Mouse (Mus musculus) E14TG2a.4 (cell line): Measurements from ENCODE around the gene Msl3.

Experiments
- H3K27me3 ChIP-seq: 2 replicates; pipeline ENCODE4 v1.6.1; 2014; ENCODE audit warnings: low read length, control low read depth; ENCODE audit not compliant: insufficient read depth
- H3K36me3 ChIP-seq: 2 replicates; pipeline ENCODE4 v1.6.1; 2014; ENCODE audit warnings: low read length, control low read depth; ENCODE audit not compliant: insufficient read depth
- H3K4me1 ChIP-seq: replicated peaks from 2 replicates; pipeline ENCODE4 v1.6.1; 2014; ENCODE audit warnings: low read depth, low read length, control low read depth
- H3K4me3 ChIP-seq: replicated peaks from 2 replicates; pipeline ENCODE4 v1.5.1; 2014; ENCODE audit warnings: mild to moderate bottlenecking, low read length
- H3K9me3 ChIP-seq: 2 replicates; pipeline ENCODE4 v1.6.1; 2014; ENCODE audit warnings: low read length, control low read depth
- CTCF ChIP-seq: conservative IDR thresholded peaks from 2 replicates; pipeline ENCODE4 v1.5.1; 2014; ENCODE audit warnings: low read length
- NANOG ChIP-seq: IDR thresholded peaks from 2 replicates; pipeline ENCODE4 v1.6.1; 2014; ENCODE audit warnings: borderline replicate concordance, low read length, mixed read lengths
- POU5F1 ChIP-seq: IDR thresholded peaks from 2 replicates; pipeline ENCODE4 v1.6.1; 2014; ENCODE audit warnings: low read length, borderline replicate concordance

Msl3 gene

GRCm38 (mm10) chrX:168657795-168658194 lies 15.9 kb downstream of the Msl3 start:
- TF ChIP-seq NANOG, result no peak
- TF ChIP-seq CTCF, result no peak
- no peak for TF ChIP-seq POU5F1
- Histone ChIP-seq H3K4me1 (no peaks in the 10 kb centered on the region), H3K36me3 (0 out of 2 replicates have a peak, but pooled peaks cover 3% of the 10 kb centered on the region), H3K4me3 (no peak overlapping the region), H3K27me3 (no peaks in the 10 kb centered on the region), H3K9me3 (no peaks in the 10 kb centered on the region)

- Histone ChIP-seq H3K27me3 (no peaks in the 10 kb centered on the region), H3K36me3 (0 out of 2 replicates have a peak, but pooled peaks cover 3% of the 10 kb centered on the region), H3K4me1 (no peaks in the 10 kb centered on the region), H3K4me3 (no peak overlapping the region), H3K9me3 (no peaks in the 10 kb centered on the region)
- TF ChIP-seq POU5F1 (no peak), NANOG (no peak), CTCF (no peak)
Observed at GRCm38 (mm10) chrX:168649336-168649735, 24.4 kb downstream of the Msl3 start.

GRCm38 (mm10) chrX:168647746-168648145 lies 26.0 kb downstream of the Msl3 start:
- TF ChIP-seq CTCF (no peak), POU5F1 (no peak), NANOG (no peak)
- Histone ChIP-seq H3K4me3 (no peak overlapping the region), H3K4me1 (no peaks in the 10 kb centered on the region), H3K27me3 (no peaks in the 10 kb centered on the region), H3K9me3 (no peaks in the 10 kb centered on the region), H3K36me3 (no peaks in the 10 kb centered on the region)

- H3K4me1 ChIP-seq, result no peaks in the 10 kb centered on the region
- no peaks in the 10 kb centered on the region for H3K9me3 ChIP-seq
- no peak for TF ChIP-seq POU5F1
- no peak for TF ChIP-seq CTCF
- no peak for TF ChIP-seq NANOG
- no peaks in the 10 kb centered on the region for H3K27me3 ChIP-seq
- no peaks in the 10 kb centered on the region for H3K36me3 ChIP-seq
- H3K4me3 ChIP-seq, result no peak overlapping the region
Observed at GRCm38 (mm10) chrX:168643451-168643850, 30.2 kb downstream of the Msl3 start.

GRCm38 (mm10) chrX:168639556-168640356 lies 33.9 kb downstream of the Msl3 start:
- Histone ChIP-seq H3K4me1 (no peaks in the 10 kb centered on the region), H3K27me3 (no peaks in the 10 kb centered on the region), H3K36me3 (no peaks in the 10 kb centered on the region), H3K4me3 (no peak overlapping the region), H3K9me3 (no peaks in the 10 kb centered on the region)
- TF ChIP-seq POU5F1 (no peak), CTCF (peak; percentile 38)
